Mouse (Mus musculus) megakaryocyte, embryonic 14.5 days (primary cell): ENCODE measurements at regions not wholly inside any gene's neighbourhood (a gene's known extent, or its start where the extent isn't known, plus 50 kb on each side); places are given as distances from the start of the nearest gene placed in this dataset.

Source experiments
- FLI1 ChIP-seq: IDR thresholded peaks from 2 replicates; pipeline ENCODE4 v1.6.1; 2012; ENCODE audit warnings: low read length, inconsistent platforms, mixed read lengths
- GATA1 ChIP-seq: IDR thresholded peaks from 3 replicates; pipeline ENCODE4 v1.6.1; 2012; ENCODE audit warnings: mixed read lengths, low read length, inconsistent platforms, borderline replicate concordance

DNA sequence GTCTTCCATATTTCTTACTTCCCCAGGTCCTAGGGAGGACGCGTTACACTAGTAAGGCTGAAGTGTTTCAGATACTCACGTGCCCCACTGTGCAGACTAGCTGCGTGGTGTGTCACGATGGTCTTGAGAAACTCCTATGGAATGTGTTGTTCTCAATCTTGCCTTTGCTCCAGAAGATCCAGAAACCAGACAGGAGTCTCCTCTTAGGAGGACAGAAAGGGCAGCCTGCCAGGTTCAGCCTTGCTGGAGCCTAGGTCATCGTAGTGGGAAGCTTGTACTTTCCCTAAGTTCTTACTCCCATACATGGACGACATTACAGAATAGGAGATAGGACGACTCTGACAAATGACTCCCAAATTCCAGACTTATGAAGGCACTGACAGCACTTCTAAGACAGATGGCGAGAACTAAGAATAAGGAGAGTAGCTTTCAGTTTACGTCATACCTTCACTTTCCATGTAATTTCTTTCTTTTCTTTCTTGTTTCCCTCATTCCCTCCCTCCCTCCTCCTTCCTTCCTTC lies 238.2 kb downstream of the Enc1 start:
- TF ChIP-seq GATA1 (no peak), FLI1 (no peak)
